Mouse (Mus musculus): ENCODE measurements around the gene Hist1h2br. TPM values are rescaled to one million over a fixed set of nuclear protein-coding genes. Genes with fewer than 3 reads are reported as not detected.
"Not testable (repeated sequence)": the region's sequence is repeated elsewhere in the genome, so short reads cannot be mapped to it uniquely, and the experiment has no call there.

Gene Hist1h2br
- total RNA-seq (2021): 10 to 100 TPM; 72.5 to 76.9 TPM
- long read RNA-seq, experiment 1: 0 reads
- long read RNA-seq, experiment 2: 0 reads

DNA sequence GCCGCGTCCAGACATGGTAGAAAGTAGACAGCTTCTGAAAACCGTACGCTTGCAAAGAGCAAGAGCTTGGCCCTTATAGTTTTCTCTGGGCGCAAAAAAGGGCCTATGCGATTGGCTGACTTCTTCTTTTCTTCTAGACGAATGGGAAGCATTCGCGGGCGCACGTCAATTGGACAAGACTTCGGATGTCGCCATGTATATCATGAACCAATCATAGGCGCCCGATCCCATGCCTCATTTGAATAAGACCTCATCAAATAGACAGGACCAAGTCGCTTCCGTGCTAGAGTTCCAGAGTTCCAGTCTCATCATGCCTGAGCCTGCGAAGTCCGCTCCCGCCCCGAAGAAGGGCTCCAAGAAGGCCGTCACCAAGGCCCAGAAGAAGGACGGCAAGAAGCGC lies at the start of gene Hist1h2br, which contains the start of gene Hist1h2ap:
Gene Hist1h2br (plus strand): TSS at position 283 of the 400 bp plus-strand sequence.
Gene Hist1h2ap (minus strand): TSS at position 47 of the 400 bp plus-strand sequence.
- not testable (repeated sequence) for DNase-seq

DNA sequence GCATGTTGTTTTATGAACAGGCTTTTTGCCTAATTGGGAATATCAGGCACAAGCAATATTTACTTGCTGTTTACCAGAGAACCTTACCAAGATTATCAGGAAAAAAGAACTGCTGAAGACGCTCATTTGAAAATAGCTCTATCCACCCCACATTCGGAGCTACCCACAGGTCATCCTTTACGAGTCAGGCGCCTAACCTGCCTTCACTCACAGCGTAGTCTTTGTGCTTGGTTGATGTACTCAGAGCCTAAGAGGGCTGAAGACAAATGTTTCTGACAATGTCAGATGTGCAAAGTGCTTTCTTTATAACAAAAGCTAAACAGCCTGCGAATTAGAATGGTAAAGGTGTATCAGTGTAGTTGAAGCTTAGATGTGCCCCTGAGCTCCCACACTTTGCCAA lies 49.2 kb upstream of the Hist1h2br start:
- DNase-seq: no peak

DNA sequence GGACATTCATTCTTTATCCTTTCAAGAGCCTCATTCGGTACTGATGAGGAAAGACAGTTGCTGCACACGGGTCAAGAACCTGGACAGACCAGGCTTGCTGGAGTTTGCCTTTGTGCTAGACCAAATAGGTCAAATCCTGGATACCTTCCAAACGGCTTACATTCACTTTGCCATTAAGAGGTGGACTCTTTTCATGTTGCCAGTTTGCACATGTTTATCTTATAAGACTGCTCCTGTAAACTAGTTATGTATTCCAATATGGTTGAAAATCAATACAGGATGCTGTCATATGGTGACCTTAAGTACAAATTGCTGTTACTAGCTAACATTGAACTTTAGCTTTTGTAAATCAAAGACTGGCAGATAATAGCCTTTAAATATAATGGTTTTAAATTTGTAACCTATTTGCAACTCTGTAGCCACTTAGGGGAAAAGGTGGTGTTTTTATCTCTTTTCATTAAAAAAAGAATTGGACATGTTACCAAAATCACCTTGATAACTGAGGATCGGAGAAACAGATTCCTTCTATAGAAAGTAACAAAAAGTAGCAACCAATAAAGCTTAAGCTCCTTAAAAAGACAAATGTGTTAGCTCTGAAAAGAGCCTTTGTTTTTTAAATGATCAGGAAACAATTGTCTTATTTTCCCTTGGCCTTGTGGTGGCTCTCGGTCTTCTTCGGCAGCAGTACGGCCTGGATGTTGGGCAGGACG lies 47.2 kb upstream of the Hist1h2br start:
- no peak for DNase-seq

DNA sequence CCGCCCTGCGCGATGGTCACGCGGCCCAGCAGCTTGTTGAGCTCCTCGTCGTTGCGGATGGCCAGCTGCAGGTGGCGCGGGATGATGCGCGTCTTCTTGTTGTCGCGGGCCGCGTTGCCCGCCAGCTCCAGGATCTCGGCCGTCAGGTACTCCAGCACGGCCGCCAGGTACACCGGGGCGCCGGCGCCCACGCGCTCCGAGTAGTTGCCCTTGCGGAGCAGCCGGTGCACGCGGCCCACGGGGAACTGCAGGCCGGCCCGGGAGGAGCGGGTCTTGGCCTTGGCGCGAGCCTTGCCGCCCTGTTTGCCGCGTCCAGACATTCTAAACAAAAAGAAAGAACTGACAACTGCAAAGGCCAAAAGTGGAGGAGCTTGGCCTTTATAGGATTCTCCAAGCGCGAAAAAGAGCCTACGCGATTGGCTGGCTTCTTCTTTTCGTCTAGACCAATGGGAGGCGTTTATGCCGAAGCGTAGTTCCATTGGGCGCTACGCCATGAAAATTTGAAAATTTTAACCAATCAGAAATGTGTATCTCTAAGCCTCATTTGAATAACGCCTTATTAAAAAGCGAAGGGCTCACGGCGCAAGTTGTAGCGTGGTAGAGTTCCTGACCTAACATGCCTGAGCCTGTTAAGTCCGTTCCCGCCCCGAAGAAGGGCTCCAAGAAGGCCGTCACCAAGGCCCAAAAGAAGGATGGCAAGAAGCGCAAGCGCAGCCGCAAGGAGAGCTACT lies 46.5 kb upstream of the Hist1h2br start, which contains the start of the genes Hist1h2an and Hist1h2bp:
Gene Hist1h2an (minus strand): TSS at position 320 of the 731 bp plus-strand sequence.
Gene Hist1h2bp (plus strand): TSS at position 563 of the 731 bp plus-strand sequence.
- DNase-seq: peak; percentile 82

DNA sequence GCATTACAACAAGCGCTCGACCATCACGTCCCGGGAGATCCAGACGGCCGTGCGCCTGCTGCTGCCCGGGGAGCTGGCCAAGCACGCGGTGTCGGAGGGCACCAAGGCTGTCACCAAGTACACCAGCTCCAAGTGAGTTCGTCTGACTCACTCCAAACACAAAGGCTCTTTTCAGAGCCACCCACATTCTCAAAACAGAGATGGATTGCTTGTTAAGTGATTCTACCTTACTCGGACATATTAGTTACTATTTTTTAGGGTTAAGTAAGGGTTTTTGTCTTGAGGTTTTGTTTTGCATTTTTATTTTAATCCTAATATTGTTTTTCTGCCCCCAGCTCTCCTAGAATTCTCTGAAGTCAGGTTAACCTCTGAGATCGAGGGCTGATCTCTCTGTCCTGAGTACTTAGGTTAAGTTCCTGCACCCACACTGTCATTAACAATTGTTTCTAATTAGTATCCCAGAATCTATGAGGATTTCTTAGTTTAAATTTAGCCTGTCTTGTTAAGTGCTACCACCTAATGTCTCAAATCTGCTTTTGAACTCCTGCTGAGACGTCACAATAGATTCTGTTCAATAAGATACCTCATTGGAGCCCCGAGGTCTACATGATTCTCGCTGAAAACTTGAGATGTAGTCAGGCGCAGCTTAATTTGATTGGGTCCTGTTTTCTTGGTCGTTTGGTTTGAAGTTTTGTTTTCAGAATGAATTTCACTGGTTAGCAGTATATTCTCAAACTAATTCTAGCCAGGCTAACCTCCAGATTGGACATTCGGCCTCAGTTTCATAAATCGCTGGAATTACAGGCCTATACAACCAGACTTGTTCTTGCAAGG lies 45.6 kb upstream of the Hist1h2br start:
- DNase-seq: no peak

DNA sequence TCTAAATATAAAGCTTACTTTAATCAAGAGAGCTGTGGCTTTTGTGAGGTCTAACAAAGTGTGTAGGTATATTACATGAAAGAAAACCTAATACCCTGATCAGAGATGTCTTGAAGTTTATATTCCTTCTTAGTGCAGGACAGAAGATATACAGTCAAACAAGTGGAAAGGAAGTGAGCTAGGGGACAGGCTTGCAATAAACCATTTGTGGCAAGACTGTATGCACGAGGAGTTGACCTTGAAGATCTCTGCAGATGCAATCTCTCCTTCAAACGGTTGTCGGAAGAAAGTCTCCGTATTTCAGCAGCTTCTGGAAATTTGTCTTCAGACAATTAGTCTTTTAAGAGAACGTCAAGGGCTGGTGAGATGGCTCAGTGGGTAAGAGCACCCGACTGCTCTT lies 43.6 kb upstream of the Hist1h2br start:
- DNase-seq: no peak

DNA sequence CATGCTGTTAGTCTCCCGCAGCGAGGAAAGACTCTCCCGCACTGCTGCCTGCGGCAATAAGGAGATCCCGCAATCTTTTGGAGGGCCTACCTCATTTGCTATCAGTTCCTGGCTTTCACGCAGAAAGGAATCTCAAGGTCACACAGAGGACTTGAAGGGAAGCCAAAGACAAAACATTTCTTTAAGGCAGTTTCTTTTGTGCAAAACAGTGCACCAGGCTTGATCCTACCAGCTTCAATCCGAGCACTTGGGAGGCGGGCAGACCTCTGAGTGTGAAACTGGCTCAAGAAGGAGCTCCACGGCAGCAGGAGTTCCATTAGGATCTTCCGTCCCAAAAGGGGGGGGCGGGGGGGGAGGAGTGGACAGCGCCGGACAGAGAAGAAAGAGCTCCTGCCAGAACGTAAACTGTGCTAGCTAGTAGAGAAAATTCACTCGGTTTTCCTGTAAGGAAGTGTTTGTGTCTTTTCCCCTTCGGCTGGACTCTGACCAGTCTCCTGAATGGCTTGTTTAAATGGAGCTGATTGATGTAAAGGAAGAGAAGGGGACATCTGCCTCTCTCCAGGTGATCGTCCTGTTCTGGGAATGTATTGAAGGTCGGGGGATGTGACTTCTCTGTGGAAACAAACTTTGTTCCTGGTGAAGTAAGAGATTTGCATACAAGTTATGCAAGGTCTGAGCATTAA lies 42.8 kb upstream of the Hist1h2br start:
- peak in 1 of 2 experiments; percentile 12 for DNase-seq

DNA sequence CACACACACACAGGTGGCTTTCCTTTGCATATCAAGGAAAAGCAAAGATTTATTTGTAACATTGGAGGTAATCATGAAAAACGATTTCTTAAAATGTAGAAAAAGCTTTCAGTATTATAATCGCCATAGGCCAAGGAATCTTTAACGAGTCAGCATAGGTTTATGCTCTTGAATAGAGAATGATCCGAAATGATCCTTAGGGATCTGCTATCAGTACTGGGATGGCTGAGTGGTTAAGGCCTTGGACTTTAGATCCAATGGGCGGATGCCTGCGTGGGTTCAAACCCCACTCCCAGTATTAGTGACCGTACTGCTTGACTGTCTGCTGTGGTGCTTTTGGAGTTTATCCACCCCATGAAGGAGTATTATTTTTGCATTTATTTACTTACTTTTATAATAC lies 38.0 kb upstream of the Hist1h2br start:
- DNase-seq: no peak

DNA sequence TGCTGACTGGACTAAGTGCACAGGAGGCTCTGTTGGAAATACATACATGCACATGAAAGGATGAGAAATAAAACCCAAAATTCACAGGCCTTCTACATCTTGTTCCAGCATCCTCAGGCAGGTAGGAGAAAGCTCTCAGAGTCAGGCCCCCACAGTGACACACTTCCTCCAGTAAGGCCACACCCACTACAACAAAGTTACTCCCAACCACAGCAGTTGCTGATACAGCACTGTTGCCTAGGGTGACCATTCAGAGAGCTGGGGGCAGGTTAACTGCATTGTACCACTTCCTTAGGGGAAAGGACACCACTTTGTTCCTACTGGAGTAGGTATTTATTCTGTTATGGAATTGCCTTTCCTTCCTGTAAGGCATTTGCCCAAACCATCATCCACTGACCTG lies 36.4 kb upstream of the Hist1h2br start:
- not testable (repeated sequence) for DNase-seq

DNA sequence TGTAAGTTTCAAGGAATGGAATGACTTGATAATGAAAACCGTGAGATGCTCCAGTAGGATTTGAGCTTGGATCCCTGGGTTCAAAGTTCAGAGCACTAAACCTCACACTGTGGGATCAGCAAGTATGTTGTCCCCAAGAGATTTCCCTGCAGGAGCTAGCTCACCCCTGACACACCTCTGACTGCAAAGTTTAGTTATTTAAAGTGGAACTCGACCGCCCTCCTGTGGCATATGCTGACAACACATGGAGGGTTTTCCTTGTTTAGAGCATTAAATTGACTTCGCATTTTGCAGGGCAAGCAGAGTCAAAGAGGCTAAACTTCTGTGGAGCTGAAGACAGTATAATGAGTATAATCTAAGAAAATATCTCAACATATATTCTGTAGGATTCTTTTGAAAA lies 30.5 kb upstream of the Hist1h2br start:
- not testable (repeated sequence) for DNase-seq

DNA sequence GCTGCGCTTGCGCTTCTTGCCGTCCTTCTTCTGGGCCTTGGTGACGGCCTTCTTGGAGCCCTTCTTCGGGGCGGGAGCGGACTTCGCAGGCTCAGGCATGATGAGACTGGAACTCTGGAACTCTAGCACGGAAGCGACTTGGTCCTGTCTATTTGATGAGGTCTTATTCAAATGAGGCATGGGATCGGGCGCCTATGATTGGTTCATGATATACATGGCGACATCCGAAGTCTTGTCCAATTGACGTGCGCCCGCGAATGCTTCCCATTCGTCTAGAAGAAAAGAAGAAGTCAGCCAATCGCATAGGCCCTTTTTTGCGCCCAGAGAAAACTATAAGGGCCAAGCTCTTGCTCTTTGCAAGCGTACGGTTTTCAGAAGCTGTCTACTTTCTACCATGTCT lies 23.5 kb upstream of the Hist1h2br start, which contains the start of the genes Hist1h2bq and Hist1h2ao:
Gene Hist1h2bq (minus strand): TSS at position 125 of the 400 bp plus-strand sequence.
Gene Hist1h2ao (plus strand): TSS at position 393 of the 400 bp plus-strand sequence.
- not testable (repeated sequence) for DNase-seq

DNA sequence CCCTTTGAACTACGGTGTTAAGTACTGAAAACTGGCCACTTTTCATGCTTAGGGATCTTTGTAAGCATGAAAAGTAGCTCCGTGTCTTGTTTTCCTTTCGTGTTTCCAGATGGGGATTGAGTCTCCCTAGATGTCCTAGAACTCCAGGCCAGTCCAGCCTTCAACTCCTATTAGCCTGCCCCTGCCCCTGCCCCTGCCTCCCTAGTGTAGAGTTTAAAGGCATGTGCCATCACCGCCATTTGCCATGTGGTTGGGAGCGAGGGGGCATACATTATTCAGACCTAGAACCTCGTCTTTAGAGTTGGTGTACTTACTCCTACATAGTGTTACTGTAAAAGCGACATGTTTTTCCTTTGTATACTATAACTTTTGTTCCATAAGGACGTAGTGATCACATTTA lies 22.5 kb upstream of the Hist1h2br start:
- not testable (repeated sequence) for DNase-seq

DNA sequence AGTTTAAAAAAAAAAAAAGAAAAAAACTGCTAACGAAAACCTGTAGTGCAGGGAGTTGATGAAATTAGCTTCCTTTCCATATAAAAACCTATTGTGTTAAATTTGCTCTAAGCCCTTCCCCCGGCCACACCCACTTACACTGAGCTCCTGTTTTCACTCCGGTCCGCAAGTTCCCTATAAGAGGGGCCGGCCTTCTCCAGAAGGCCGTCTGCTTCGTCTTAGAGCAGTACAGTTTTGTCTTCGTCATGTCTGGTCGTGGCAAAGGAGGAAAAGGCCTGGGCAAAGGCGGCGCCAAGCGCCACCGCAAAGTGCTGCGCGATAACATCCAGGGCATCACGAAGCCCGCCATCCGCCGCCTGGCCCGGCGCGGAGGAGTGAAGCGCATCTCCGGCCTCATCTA lies 22.0 kb upstream of the Hist1h2br start, which contains the start of gene Hist1h4m:
Gene Hist1h4m (plus strand): TSS at position 208 of the 400 bp plus-strand sequence.
- peak; percentile 60 for DNase-seq

DNA sequence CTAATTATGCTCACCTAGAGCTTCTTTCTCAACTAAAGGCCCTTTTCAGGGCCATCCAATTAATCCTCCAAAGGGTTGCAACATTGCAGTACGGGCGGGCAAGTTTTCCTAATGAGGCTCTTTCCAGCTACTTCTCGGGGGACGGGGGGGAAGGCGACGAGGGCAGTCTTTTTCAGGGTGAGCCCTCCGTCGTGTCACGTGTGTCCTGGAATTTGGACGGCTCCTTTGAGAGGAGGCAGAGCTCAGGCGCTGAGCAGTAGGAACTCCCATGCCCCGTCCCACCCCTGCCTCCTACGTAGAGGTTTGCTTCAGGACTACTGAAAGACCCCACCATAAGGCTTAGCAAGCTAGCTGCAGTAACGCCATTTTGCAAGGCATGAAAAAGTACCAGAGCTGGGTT lies 21.5 kb upstream of the Hist1h2br start:
- not testable (repeated sequence) for DNase-seq

DNA sequence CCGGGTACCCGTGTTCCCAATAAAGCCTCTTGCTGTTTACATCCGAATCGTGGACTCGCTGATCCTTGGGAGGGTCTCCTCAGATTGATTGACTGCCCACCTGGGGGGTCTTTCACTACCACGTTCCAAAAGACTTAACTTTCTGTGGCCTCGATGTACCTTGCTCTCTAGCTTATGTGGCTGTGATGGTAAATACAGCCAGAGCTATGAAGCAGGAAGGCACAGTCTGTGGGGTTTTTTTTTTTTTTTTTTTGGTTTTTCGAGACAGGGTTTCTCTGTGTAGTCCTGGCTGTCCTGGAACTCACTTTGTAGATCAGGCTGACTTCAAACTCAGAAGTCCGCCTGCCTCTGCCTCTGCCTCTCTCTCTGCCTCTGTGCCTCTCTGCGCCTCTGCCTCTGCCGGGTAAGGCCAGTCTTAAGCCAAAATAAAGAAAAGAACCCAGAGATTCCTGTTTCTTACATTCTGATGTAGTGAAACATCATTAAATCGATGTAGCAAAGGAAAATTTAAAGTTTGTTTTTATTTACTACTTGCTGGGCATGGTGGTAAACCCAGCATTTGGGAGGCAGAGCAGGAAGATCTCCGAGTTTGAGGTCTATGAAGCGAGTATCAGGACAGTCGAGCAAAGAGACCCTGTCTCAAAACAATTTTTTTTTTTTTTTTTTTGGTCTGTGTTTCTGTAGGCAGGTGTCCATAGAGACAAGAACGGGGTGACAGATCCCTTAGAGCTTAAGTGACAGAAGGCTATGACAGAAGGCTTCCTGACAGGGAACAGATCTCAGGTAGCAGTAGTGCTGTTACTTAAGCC lies 13.3 kb upstream of the Hist1h2br start:
- not testable (repeated sequence) for DNase-seq

DNA sequence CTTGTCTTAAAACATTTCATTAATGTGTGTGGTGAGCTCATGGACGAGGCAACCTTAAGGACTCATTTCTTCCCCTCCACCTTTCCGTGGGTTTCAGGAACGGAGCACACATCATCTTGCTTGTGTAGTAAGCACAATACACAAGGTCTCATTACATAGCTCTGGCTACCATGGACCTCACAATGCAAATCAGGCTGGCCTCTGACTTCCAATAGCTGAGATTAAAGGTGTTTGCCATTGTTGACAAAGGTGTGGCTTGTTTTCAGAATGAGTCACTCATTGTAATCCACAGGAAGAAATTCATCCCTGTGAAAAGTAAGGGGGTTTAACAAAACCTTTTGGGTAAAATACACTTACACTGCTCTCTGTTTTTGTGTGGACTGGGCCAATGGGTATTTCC lies 5.0 kb upstream of the Hist1h2br start:
- no peak for DNase-seq

DNA sequence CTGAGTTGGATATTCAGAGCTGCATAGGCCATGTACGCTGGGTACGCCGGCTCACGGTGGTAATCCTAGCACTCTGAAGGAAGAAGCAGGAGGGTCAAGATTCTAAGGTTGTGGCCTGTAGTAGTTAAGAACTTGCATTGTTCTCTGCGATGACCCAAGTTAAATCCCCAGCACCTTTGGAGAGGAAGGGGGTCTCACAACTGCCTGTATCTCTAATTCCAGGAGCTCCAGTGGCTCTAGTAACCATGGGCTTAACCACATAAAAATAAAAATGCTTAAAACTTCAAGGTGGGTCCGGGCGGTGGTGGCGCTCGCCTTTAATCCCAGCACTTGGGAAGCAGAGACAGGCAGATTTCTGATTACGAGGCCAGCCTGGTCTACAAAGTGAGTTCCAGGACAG lies 3.2 kb upstream of the Hist1h2br start:
- DNase-seq: no peak

DNA sequence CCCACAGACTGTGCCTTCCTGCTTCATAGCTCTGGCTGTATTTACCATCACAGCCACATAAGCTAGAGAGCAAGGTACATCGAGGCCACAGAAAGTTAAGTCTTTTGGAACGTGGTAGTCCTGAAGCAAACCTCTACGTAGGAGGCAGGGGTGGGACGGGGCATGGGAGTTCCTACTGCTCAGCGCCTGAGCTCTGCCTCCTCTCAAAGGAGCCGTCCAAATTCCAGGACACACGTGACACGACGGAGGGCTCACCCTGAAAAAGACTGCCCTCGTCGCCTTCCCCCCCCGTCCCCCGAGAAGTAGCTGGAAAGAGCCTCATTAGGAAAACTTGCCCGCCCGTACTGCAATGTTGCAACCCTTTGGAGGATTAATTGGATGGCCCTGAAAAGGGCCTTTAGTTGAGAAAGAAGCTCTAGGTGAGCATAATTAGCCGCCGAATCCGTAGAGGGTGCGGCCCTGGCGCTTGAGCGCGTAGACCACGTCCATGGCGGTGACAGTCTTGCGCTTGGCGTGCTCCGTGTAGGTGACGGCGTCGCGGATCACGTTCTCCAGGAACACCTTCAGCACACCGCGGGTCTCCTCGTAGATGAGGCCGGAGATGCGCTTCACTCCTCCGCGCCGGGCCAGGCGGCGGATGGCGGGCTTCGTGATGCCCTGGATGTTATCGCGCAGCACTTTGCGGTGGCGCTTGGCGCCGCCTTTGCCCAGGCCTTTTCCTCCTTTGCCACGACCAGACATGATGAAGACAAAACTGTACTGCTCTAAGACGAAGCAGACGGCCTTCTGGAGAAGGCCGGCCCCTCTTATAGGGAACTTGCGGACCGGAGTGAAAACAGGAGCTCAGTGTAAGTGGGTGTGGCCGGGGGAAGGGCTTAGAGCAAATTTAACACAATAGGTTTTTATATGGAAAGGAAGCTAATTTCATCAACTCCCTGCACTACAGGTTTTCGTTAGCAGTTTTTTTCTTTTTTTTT lies 1.8 kb upstream of the Hist1h2br start, which contains the start of gene Hist1h4n:
Gene Hist1h4n (minus strand): TSS at position 779 of the 977 bp plus-strand sequence.
- DNase-seq: peak; percentile 25 to 50

DNA sequence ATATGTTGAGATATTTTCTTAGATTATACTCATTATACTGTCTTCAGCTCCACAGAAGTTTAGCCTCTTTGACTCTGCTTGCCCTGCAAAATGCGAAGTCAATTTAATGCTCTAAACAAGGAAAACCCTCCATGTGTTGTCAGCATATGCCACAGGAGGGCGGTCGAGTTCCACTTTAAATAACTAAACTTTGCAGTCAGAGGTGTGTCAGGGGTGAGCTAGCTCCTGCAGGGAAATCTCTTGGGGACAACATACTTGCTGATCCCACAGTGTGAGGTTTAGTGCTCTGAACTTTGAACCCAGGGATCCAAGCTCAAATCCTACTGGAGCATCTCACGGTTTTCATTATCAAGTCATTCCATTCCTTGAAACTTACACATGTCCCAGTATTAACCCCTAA lies 7.0 kb downstream of the Hist1h2br start:
- not testable (repeated sequence) for DNase-seq
